Mouse (Mus musculus) heart, adult 11 months (tissue): Measurements from ENCODE around the gene Gng13.
A peak's percentile ranks its signal among the peaks of the same experiment; 100 is the strongest.
"Not testable (repeated sequence)": the region's sequence is repeated elsewhere in the genome, so short reads cannot be mapped to it uniquely, and the experiment has no call there.

ENCODE experiments used
- DNase-seq: peaks from one replicate; pipeline ENCODE4 v3.0.0; 2022

The Gng13 gene

DNA sequence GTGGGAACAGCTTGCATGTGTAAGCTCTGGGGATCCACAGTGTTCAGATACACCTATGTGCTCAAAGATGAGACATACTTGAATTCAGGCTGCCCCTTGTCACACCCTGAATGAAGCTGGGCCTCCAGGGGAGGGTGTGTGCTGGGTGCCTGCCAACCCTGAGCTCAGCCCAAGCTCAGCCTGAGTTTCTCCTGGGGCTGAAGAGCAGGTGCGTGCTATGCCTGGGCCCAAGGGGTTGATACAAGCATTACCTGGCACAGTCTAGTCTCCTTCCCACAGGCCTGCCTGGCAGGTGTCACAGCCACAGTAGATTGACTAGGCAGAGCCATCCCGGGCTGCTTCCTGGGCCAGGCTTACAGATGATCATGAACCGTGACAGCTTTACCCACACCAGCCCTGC lies 18.8 kb downstream of the Gng13 start, which contains the start of gene Mslnl:
TSS of gene Mslnl (plus strand) at position 298 of the 400 bp plus-strand sequence.
- no peak for DNase-seq

DNA sequence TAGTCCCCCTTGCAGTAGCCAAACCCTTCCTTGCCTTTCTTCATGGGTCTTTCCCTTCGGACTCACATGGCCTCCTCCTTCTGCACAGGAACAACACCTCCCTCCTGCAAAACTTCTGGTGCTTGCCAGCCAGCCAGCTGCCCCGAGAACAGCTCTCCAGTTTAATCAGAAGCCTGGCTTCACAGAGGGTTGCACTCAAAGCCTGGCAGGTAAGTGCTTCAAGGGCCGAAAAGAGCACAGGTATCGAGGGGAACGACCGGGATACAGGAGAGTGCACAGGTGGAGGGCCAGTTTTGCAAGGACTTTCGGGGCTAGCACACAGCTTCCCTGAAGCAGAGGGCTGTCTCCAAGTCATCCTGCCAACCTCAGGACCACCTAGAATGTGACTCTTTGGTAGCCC lies 21.9 kb downstream of the Gng13 start:
- DNase-seq: no peak

DNA sequence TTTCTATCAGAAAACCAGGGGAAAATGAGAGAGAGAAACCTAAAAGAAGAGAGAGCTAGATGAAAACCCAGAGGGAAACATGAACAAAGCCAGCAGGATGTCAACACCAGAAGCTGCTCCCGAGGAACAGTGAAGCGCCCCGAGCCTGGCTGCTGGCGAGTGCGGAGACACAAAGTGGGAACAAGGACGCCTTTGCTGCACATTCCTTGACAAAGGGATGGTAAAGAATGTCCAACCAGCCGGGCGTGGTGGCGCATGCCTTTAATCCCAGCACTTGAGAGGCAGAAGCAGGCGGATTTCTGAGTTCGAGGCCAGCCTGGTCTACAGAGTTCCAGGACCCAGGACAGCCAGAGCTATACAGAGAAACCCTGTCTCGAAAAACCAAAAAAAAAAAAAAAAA lies 24.5 kb downstream of the Gng13 start:
- DNase-seq: not testable (repeated sequence)

DNA sequence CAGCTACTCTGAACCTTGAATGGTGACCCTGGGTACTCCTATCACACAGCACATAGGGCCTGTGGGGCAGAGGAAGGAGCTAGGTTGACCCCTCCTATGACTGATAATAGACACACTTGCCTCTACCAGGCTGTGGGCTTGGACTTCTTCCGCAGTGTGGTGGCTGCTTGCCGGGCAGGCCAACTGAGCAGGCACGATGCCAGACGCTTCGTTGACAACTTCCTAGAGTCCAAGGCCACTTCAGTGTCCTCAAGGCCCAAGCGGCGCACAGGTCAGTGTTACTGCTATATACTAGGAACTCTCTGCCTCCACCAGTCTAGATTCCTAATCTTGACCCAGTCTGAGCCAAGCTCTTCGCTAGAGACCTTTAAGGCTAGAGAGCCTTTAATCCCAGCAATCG lies 26.9 kb downstream of the Gng13 start:
- DNase-seq: no peak

DNA sequence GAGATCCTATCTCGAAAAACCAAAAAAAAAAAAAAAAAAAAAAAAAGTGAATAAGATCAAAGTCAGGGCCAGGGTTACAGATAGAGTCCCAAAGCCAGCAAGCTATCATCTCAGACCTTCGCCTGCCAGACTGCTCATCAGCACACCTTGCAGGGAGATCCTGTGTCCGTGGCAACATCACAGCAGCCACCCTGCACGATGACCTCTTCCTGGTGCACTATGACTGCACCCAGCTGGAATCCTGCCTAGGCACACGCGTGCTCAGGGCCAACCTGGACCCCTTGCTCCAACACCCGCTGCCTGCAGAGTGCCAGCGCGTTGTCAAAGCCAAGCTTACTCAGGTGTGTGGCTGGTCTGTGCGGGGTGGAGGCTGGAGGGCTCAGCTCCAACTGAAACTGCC lies 27.3 kb downstream of the Gng13 start:
- no peak for DNase-seq

DNA sequence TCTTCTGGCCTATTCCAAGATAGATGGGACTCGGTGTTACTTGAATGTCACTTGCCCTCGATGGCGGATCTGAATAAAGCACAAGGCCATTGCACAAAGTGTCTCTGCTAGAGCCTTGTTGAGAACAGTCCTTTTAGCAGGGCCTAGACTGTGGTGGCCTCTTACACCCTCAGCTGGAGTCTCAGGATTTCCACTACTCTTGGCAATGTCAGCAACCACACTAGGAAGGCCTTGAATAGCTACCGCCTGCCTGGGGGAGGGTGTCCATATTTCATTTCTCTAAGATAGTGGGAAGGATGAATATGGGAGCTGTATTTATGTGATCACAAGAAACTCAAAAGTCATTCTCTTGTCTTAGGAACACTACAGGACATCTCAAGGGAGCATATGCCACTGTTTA lies 31.3 kb downstream of the Gng13 start:
- no peak for DNase-seq

DNA sequence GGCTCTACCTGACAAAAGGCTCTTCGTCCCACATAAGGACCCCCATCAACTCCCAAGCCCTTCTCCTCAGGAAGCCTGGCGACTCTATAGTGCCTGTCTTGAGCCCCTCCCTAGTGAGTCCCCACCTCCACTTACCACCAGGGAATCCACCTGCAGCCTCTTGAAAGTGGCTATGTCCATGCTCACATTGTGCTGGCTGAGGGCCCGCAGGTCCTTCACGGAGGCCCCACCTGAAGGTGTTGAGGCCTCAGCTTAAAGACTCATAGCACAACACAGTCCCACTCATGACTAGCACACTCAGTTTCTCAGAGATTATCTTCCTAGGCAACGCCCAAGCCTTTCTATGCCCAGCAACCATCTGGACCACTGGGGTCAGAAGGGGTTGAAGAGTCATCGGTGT lies 32.3 kb downstream of the Gng13 start:
- DNase-seq: no peak

DNA sequence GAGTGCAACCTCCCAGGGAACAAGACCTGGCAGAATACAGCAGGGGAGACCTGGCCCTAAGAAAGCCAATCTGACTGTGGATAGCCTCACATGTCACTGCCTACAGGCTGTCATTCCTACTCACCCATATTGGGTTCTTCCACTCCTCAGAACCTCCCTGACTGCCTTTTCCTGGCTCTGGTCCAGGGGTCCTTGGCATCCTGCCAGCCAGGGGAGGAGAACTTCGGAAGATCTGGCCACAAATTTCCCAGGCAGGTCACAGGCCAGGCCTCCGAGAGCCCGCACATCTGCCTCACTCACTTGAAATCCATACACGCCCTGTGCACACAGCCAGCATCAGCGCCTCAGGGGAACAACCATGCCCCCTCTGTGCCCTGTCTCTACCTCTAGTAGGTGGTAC lies 34.5 kb downstream of the Gng13 start:
- DNase-seq: no peak

DNA sequence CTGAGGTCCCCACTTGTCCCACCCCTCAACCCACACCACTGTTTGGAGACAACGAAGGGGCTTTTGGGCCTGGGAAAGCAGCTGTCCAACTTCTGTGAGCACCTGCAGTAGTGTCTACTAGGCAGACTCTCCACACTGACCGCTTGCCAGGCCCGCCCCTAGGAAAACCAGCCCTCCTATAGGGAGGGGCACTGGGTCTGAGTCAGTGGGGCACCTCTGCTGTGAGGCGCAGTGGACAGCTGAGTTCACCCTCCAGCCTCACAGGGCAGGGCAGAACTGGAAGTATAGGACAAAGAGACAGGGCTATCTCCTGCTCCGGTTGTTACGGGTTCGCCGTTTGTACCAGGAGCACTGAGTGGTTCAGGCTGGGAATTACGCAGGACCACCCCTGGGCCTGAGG lies 37.3 kb downstream of the Gng13 start, which contains the start of gene Msln:
TSS of gene Msln (minus strand) at position 138 of the 400 bp plus-strand sequence.
- no peak for DNase-seq

DNA sequence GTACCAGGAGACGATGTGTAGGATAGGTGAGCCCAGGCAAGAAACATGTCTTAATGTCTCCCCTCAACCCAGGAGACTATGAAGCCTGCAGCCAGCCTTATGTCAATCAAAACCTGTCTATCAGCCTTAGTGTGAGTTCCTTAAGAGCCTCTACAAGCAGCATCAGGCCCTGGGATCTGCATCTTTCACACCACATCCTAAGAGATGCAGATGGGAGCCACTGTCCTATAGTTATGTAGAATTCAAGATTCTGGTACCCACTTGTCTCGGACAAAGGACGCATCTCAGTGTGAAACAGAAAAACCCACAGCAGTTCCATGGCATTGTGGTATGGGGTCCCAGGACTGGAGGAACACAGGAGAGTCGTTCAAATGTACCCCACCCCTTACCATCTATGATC lies 38.1 kb downstream of the Gng13 start:
- no peak for DNase-seq

DNA sequence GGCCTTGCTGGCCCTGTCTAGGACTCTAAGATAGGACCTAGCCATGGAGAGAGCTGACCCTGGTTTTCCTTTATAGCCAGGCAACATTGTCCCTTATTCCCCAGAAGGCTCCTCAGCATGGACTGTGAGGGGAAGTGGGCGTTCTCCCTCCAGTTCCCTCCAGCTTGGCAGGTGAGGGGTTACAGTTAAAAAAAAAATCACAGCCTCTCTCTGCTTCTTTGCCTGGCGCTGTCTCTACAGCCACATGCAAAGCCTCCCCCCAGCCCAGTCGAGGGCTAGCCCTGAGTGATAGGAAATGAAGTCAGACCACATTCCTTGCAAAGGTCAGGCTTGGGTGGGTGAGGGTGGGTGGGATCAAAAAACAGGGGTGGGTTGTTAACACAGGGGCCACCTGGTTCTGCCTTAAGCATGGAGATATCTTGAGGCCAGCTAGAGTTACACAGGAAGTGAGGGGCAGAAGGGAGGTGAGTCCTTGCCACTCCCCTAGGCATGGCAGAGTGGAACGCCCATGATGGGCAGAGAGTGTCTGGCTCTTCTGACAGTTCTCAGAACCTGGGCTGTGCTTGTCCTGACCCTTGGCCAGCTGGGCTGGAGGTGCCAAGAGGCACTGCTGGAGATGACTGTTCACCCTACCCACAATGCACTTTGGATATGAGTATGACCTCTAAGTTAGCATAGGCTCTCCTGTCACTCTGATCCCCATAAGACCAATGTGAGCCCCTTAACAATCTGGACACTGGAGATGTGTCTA lies 38.8 kb downstream of the Gng13 start:
- no peak for DNase-seq

DNA sequence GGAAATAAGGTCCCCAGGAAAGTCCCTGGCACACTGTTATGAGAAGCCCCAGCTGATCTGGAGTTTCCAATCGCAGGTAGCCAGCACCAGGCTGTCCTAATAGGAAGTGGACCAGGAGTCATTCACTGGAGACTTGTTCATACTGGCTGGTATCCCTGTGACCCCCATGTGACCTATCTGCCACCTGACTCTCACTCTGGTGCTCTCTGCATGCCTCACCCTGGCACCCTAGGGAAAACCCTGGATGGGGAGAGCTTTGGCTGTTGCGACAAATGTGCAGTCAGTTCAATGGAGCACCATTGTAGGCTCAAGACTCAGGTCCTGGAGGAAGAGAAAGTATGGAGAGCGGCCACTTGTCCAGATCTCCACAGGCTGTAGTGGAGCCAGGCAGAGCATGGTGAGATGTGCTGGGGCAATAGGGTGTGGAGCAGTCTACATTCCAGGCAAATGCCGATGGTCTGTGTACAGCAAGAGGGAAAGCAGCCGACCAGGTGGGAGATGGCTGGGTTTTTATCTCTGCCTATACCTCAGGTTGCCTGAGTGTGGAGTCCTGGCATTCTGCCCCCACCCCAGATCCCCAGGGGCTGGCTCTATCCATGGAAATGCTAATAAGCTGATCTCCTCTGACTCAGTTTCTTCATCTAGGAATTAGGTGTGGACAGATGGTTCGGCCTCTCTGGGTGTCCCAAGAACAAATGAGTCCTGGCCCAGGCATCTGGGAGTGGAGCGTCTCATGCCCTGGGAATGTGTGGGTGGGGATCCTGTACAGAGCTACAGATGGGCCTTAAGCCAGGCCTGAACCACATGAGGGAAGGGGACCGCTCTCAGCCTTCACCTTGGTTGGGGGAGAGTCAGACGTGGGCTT lies 39.6 kb downstream of the Gng13 start:
- peak; percentile 94 for DNase-seq

DNA sequence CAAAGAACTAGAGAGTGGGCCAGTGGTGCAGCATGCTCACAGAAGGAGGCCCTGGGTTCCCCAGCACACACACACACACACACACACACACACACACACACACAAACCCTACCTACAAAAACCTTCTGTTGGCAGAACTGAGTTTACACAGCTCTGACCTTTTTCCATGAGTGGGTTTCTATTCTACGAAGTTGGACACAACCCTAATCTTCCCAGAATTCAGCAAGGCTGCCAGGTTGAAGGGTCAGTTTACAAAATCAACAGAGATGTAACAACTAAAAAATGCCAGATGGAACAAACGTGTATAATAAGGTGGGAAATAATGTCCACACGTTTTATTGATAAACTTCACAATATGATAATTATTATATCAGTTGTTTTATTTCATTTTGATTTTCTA lies 40.7 kb downstream of the Gng13 start:
- no peak for DNase-seq

DNA sequence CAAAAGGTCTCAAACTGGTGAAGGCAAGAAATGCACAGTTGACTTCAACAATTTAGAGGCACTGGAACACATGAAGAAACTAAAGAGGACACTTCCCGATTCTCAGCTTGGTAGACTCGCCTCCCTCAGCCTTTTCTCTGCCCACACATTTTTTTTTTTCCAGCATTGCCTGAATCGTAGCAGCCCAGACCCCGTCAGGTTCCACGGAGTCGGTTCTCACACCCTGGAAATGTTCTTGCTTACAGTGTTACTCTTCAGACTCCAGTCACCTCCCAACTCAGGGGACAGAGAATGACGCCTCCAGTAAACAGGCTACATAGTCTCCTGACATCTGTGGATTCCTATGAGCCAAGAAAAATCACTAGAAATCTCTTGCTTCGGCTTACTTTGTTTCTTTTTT lies 43.2 kb downstream of the Gng13 start:
- DNase-seq: no peak

DNA sequence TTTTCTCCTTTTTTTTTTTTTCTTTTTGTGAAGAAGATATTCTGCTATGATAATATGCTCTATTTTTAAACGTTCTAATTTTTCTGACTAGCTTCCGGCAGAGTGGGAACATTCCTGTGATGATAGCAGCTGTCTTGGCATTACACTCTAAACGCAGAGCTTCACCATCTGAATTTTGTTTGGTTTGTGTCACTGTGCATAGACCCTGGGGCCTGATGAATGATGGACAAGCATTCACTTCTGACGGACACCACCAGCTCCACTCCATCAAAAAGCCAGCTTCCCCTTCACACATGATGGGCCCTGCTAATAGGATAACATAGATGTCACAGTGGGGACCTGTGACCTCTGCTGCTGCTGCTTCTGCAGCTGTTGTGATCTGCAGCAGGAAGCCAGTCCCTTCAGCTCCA lies 44.6 kb downstream of the Gng13 start:
- DNase-seq: peak; percentile 92

DNA sequence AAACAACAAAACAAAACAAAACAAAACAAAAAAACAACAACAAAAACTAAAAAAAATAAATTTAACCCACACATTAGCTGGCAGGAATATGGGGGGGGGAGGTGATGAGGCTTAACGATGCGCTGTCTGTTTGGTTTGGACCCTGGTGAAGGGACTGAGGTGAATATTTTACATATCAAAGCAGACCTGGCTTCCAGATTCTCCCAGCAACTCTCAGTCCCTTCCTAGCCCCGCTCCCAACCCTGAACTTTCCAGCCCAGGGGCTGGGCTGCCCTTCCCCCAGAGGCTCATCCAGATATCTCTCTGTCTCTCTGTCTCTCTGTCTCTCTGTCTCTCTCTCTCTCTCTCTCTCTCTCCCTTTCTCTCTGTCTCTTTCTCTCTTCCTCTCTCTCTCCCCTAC lies 45.6 kb downstream of the Gng13 start:
- DNase-seq: no peak

DNA sequence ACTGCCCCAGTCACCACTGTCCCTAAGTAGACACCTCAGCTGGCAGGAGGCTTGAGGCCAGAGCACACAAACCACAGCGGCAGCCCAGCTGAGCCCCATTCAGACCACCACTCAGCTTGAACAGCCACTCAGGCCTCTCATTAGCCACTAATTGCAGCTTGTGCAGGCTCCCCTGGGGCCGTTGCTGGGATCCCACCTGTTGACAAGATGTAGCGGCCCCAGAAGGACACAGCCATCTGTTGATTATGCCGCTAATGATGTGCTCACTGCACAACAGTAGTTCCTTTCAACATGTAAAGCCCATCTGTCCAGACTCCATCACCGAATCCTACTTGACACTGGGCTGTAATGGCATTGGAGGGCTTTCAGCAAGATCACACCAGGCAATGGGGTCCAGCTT lies 48.9 kb downstream of the Gng13 start:
- no peak for DNase-seq
